Mouse (Mus musculus) urinary bladder, adult 2 months (tissue): ENCODE data around the gene Sfi1. TPM values are rescaled to one million over a fixed set of nuclear protein-coding genes. Genes with fewer than 3 reads are reported as not detected.
"Not testable (repeated sequence)": the region's sequence is repeated elsewhere in the genome, so short reads cannot be mapped to it uniquely, and the experiment has no call there.

Experiments used
- DNase-seq: peaks from one replicate; pipeline ENCODE4 v3.0.0; 2022; ENCODE audit warnings: low spot score
- polyA plus RNA-seq: library from polyadenylated mRNA; depleted of rRNA; stranded (reverse); fragments of >200 nt; gene quantifications from 2 replicates; pipeline ENCODE4 v1.2.3, GENCODE M21; 2012; rRNA removed

The Sfi1 gene
- polyA plus RNA-seq, 1 experiment = 38.1 TPM

GRCm38 (mm10) chr11:3104501-3105260 lies 88.6 kb downstream of the Sfi1 start:
- DNase-seq = not testable (repeated sequence)

GRCm38 (mm10) chr11:3103619-3104164 lies 89.6 kb downstream of the Sfi1 start:
- DNase-seq = no peak

GRCm38 (mm10) chr11:3102626-3103025 lies 90.6 kb downstream of the Sfi1 start:
- DNase-seq = not testable (repeated sequence)

- DNase-seq = no peak
Measured at GRCm38 (mm10) chr11:3101875-3102494, 91.3 kb downstream of the Sfi1 start.

DNA sequence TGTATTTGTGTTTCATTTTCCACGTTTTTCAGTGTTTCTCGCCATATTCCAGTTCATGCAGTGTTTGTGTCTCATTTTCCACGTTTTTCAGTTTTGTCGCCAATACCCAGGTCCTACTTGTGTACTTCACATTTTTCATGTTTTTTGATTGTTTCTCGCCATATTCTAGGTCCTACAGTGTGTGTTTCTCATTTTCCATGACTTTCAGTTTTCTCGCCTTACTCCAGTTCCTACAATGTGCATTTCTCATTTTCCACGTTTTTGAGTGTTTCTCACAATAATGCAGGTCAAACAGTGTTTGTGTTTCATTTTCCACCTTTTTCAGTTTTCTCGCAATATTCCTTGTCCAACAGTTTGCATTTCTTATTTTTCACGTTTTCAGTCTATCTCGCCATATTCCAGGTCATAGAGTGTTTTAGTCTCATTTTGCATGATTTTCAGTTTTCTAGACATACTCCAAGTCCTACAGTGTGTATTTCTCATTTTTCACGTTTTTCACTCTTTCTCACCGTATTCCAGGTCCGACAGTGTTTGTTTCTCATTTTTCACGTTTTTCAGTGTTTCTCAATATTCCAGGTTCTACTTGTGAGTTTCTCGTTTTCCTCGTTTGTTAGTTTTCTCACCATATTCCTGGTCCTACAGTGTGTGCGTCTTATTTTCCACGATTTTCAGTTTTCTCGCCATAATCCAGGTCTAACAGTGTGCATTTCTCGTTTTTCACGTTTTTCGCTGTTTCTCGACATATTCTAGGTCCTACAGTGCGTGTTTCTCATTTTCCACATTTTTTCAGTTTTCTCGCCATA lies 92.0 kb downstream of the Sfi1 start:
- no peak for DNase-seq

DNA sequence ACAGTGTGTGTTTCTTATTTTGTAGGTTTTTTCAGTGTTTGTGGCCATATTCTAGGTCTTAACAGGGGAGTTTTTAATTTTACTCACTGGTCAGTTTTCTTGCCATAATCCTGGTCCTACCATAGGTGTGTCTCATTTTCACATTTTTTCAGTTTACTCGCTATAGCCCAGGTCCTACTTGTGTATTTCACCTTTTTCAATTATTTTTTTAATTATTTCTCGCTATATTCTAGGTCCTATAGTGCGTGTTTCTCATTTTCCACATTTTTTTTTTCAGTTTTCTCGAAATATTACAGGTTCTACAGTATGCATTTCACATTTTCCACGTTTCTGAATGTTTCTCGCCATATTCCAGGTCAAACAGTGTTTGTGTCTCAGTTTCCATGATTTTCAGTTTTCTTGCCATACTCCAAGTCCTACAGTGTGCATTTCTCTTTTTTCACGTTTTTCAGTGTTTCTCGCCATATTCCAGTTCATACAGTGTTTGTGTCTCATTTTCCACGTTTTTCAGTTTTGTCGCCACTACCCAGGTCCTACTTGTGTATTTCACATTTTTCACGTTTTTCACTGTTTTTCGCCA lies 93.1 kb downstream of the Sfi1 start:
- not testable (repeated sequence) for DNase-seq

Other genes starting within 250 kb of the Sfi1 start
- gene Eif4enif1, start 8.9 kb upstream of the Sfi1 start, polyA plus RNA-seq = 49.4 and 50.8 TPM in 2 replicates
- gene Drg1, start 73.0 kb upstream of the Sfi1 start, polyA plus RNA-seq = 61.2 and 63.8 TPM in 2 replicates
- 26.9 and 29.4 TPM in 2 replicates for gene Patz1, start 95.4 kb upstream of the Sfi1 start, polyA plus RNA-seq
- gene Pik3ip1, start 136.9 kb upstream of the Sfi1 start, polyA plus RNA-seq = 37.8 and 51.7 TPM in 2 replicates
- gene Limk2, start 215.7 kb upstream of the Sfi1 start, polyA plus RNA-seq = 78.9 and 96.8 TPM in 2 replicates